Mouse (Mus musculus): ENCODE results near the gene Zfp36l2. TPM values are rescaled to one million over a fixed set of nuclear protein-coding genes. Genes with fewer than 3 reads are reported as not detected.

Gene Zfp36l2
- total and polyA plus RNA-seq, 2 experiments from 2014 or later, result 5.1 to 9.6 TPM

GRCm38 (mm10) chr17:84162211-84162760, 25.5 kb downstream of the Zfp36l2 start:
- Histone ChIP-seq H3K4me1 (ENCODE audit: insufficient read depth) (no peaks in the 10 kb centered on the region; the same call in 1 of the 2 replicates), H3K4me3 (ENCODE audit: low read depth, low read length) (no peak overlapping the region), H3K9me3 (ENCODE audit: low read length) (no peaks in the 10 kb centered on the region), H3K9ac (no peak overlapping the region), H3K4me2 (ENCODE audit: low read depth) (no peak overlapping the region), H3K27ac (ENCODE audit: low read depth, low read length) (no peak overlapping the region), H3K36me3 (ENCODE audit: insufficient read depth) (no peaks in the 10 kb centered on the region), H3K27me3 (ENCODE audit: insufficient read depth, low read length) (no peaks in the 10 kb centered on the region)
- no peak for ATAC-seq
- no peak for TF ChIP-seq CTCF (IDR thresholded peaks at IDR 0.05; ENCODE audit: low read depth)
- WGBS, result 92% methylated on average over 8 of the region's 8 CpGs
- DNase-seq, result no peak

DNA sequence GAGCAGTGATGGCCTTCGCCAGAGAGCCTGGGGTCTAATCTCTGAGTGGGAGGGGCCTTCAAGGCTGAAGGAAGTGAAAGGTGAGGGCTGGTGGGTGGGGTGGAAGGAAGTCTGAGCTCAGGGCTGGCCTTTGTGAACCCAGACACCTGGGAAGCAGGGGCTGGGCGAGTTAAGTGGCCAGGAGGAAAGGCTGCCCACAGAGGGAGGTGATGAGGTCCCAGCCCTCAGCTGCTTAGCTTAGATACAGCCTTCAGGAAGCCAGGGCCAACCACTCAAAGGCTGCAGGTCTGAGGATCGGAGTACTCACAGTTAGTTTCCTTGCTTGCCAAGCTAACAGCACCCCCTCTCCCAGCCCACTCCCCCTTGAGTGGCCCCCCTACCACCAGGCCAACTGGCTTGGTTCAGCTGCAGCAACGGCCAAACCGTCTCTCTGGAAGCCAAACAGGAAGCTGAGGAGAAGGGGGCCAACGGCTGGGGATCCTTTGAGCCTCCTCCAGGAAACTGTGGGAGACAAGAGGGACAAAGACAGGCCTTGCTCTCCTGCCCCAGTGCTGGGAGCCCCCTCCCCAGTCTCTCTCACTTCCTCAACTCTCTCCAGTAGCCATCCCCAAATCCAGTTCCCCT, 26.4 kb downstream of the Zfp36l2 start:
- ATAC-seq (peak; percentile 78), DNase-seq (peak; percentile 48)
- Histone ChIP-seq H3K36me3 (ENCODE audit: insufficient read depth) (no peaks in the 10 kb centered on the region), H3K9me3 (ENCODE audit: low read length) (no peaks in the 10 kb centered on the region), H3K4me2 (ENCODE audit: low read depth) (no peak overlapping the region), H3K9ac (no peak overlapping the region), H3K27ac (ENCODE audit: low read depth, low read length) (no peak overlapping the region; the same call in 1 of the 2 replicates), H3K27me3 (ENCODE audit: insufficient read depth, low read length) (no peaks in the 10 kb centered on the region), H3K4me3 (ENCODE audit: low read depth, low read length) (no peak overlapping the region), H3K4me1 (ENCODE audit: insufficient read depth) (no peaks in the 10 kb centered on the region; the same call in 1 of the 2 replicates)
- TF ChIP-seq CTCF (IDR thresholded peaks at IDR 0.05; ENCODE audit: low read depth), result no peak
- WGBS, result 39% methylated on average over 6 of the region's 6 CpGs

DNA sequence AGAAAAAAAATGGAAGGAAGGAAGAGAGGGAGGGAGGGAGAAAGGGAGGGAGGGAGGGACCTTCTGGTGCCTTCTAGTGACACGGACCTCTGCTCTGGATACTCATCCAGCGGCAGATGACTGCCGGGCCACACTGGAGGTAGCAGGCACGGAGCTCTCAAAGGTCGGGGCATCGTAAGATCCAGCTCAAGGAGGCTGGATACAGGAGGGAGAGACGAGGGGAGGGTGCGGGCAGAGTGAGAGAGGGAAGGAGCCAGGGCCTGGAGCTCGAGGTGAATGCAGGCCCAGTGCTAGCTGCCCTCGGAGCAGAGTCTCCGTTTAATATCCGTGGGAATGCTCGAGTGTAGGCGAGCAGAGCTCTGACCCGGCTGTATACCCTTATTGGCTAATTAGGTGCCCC, 28.9 kb downstream of the Zfp36l2 start:
- H3K36me3 ChIP-seq (ENCODE audit: insufficient read depth), result no peaks in the 10 kb centered on the region
- H3K27me3 ChIP-seq (ENCODE audit: insufficient read depth, low read length), result no peaks in the 10 kb centered on the region
- no peak overlapping the region for H3K4me3 ChIP-seq (ENCODE audit: low read depth, low read length)
- H3K4me1 ChIP-seq (ENCODE audit: insufficient read depth), result no peaks in the 10 kb centered on the region; the same call in 1 of the 2 replicates
- H3K9ac ChIP-seq, result no peak overlapping the region
- DNase-seq (no peak), ATAC-seq (no peak)
- no peak overlapping the region for H3K27ac ChIP-seq (ENCODE audit: low read depth, low read length)
- no peak overlapping the region for H3K4me2 ChIP-seq (ENCODE audit: low read depth)
- H3K9me3 ChIP-seq (ENCODE audit: low read length), result no peaks in the 10 kb centered on the region
- 59% methylated on average over 15 of the region's 15 CpGs for WGBS
- no peak for TF ChIP-seq CTCF (IDR thresholded peaks at IDR 0.05; ENCODE audit: low read depth)

DNA sequence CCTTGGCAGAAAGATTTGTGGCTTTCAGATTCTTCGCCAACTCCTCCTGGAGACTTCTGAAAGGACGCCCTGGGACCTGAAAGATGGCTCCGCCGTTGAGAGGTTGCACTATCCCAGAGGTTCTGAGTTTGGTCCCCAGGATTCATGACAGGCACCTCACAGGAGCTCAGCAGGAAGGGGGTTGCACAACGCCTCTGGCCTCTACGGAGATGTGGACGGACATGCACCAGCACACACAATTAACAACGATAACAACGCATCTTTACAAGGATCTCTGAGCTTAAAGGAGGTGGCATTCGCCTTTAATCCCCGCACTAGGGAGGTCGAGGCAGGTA, 29.3 kb downstream of the Zfp36l2 start:
- WGBS, result 91% methylated on average over 12 of the region's 12 CpGs
- ATAC-seq, result no peak
- H3K36me3 ChIP-seq (ENCODE audit: insufficient read depth), result no peaks in the 10 kb centered on the region

GRCm38 (mm10) chr17:84157743-84158460, 29.8 kb downstream of the Zfp36l2 start:
- no peaks in the 10 kb centered on the region for H3K36me3 ChIP-seq (ENCODE audit: insufficient read depth)
- TF ChIP-seq CTCF (IDR thresholded peaks at IDR 0.05; ENCODE audit: low read depth), result no peak
- H3K4me1 ChIP-seq (ENCODE audit: insufficient read depth), result no peaks in the 10 kb centered on the region; the same call in 1 of the 2 replicates
- DNase-seq (no peak), ATAC-seq (no peak)
- H3K27ac ChIP-seq (ENCODE audit: low read depth, low read length), result no peak overlapping the region
- H3K27me3 ChIP-seq (ENCODE audit: insufficient read depth, low read length), result no peaks in the 10 kb centered on the region
- H3K4me3 ChIP-seq (ENCODE audit: low read depth, low read length), result no peak overlapping the region
- no peak overlapping the region for H3K9ac ChIP-seq
- WGBS, result 81% methylated on average over 6 of the region's 6 CpGs
- no peaks in the 10 kb centered on the region for H3K9me3 ChIP-seq (ENCODE audit: low read length)
- H3K4me2 ChIP-seq (ENCODE audit: low read depth), result no peak overlapping the region

More for the DNA sequence above, 29.3 kb downstream of the Zfp36l2 start:
- no peak for TF ChIP-seq CTCF (IDR thresholded peaks at IDR 0.05; ENCODE audit: low read depth)
- no peaks in the 10 kb centered on the region; the same call in 1 of the 2 replicates for H3K4me1 ChIP-seq (ENCODE audit: insufficient read depth)
- H3K27ac ChIP-seq (ENCODE audit: low read depth, low read length), result no peak overlapping the region
- no peak overlapping the region for H3K4me3 ChIP-seq (ENCODE audit: low read depth, low read length)
- H3K9me3 ChIP-seq (ENCODE audit: low read length), result no peaks in the 10 kb centered on the region
- H3K4me2 ChIP-seq (ENCODE audit: low read depth), result no peak overlapping the region
- H3K9ac ChIP-seq, result no peak overlapping the region
- no peaks in the 10 kb centered on the region for H3K27me3 ChIP-seq (ENCODE audit: insufficient read depth, low read length)
- DNase-seq, result no peak

DNA sequence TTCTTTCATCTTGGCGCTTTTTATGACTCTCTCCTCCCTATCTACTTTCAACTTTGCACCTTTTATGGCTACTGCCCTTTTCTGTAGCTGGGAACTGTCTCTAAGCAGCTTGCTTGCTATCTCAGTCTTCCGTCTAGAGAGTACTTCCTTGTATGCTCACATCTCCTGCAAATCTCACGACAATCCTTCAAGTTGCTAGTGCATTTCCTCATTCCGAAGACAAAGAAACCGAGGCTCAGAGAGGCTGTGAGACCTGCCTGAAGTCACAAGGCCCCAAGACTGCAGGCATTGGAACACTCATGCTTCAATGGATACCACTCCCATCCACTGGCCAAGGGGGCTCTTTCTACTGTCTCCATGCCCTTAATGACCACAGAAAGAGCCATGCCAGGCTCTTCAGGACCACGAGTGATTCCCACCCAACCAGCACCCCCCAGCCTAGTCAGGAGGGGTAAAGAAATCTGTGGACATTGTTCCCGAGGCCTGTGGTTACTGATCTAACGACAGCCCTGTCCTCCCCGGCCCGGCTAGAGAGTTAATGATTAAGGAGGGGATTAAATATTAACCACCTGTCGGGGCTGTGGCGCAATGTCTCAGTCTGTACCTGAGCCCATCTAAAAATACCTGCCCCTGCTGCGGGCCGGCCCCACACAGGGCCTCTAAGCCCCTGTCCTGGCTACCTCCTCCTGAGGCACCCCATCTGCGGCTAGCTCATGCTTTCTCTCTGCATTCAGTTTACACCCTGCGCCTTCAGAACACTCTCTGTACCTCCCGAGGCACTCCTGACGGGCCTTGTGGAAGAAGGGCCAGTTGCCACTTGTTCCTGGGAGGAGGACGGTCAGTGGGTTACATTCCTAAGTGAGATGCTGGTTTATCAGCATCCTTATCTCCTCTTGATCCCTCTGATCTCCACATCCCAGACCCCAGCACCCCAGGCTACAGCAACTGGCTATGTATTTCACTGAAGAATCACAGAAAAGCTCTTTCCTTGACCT, 30.7 kb downstream of the Zfp36l2 start:
- Histone ChIP-seq H3K4me2 (ENCODE audit: low read depth) (no peak overlapping the region), H3K4me3 (ENCODE audit: low read depth, low read length) (no peak overlapping the region), H3K27ac (ENCODE audit: low read depth, low read length) (no peak overlapping the region), H3K9ac (no peak overlapping the region), H3K4me1 (ENCODE audit: insufficient read depth) (no peaks in the 10 kb centered on the region; the same call in 1 of the 2 replicates), H3K27me3 (ENCODE audit: insufficient read depth, low read length) (no peaks in the 10 kb centered on the region), H3K9me3 (ENCODE audit: low read length) (no peaks in the 10 kb centered on the region), H3K36me3 (ENCODE audit: insufficient read depth) (no peaks in the 10 kb centered on the region)
- 49% methylated on average over 19 of the region's 19 CpGs for WGBS
- ATAC-seq (no peak), DNase-seq (no peak)
- no peak for TF ChIP-seq CTCF (IDR thresholded peaks at IDR 0.05; ENCODE audit: low read depth)
